Mouse (Mus musculus) ES-Bruce4 (cell line): ENCODE results near the gene F7.

Source experiments
- CTCF ChIP-seq: IDR thresholded peaks from one replicate; pipeline ENCODE4 v1.8.1; 2011; ENCODE audit warnings: low read depth, low read length
- EP300 ChIP-seq: IDR thresholded peaks from 2 replicates; pipeline ENCODE4 v1.6.1; 2011; ENCODE audit warnings: low read depth, low read length; ENCODE audit not compliant: insufficient read depth
- POLR2A ChIP-seq: IDR thresholded peaks from one replicate; pipeline ENCODE4 v1.8.1; 2011; ENCODE audit warnings: low read length; ENCODE audit not compliant: insufficient read depth

- TF ChIP-seq CTCF (no peak), EP300 (no peak), POLR2A (no peak)
These were observed 34.4 kb upstream of the F7 start for GRCm38 (mm10) chr8:12991411-12991810.
